In the genomic region with DNA sequence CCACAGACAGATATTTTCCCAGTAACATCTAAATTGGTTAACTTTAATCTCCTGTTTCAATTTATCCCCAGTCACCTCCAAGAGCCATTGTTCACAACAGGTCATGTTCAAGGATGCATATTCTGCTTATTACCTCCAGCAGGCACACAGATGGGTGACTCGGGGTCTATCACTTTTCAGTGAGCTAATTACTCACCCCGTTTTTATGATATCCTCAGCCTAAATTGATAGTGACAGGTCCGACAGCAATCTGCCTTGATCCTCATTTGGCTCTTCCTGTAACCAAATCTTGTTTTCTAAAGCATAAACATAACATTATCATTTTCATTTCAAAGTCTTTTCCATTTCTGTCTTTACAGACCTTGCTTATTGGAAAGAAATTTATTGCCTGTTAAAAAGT, we compare ENCODE assay signal across 16 mouse cellular contexts.
DNase-seq lines count a peak whose midpoint lies in the region; TF ChIP-seq lines count a peak whose summit lies in the region.
"Had no signal": no experiment of that assay in that cellular context is flagged by ENCODE, and none has a peak within 500 bp of the region (broad histone marks: within the 10 kb centered on the region; RNA-seq: fewer than 3 reads in every experiment).

No protein-coding gene starts in this region.

- intact Hi-C loops in left cerebral cortex, postnatal 4 days (cut with DNase I) = no loop called here

- no peak for TF ChIP-seq CTCF in brain, embryonic 14.5 days (IDR thresholded peaks at IDR 0.05; ENCODE audit: borderline replicate concordance, extremely low read depth, insufficient read depth, insufficient read length)

- DNase-seq in cerebellum, postnatal 10 days = peak; percentile 39 to 44
- DNase-seq in cerebellum, adult 11 months = no peak
- DNase-seq in left cerebral cortex, postnatal 4 days = peak; percentile 24
- DNase-seq in left cerebral cortex, adult 11 months (ENCODE audit: low spot score) = no peak
- DNase-seq in brain, embryonic 14.5 days (ENCODE audit: low read depth) = peak; percentile 39
- no peak for DNase-seq in right cerebral cortex, adult 2 months (ENCODE audit: low spot score in 2 of 2)
- DNase-seq: adrenal gland, adult 8-10 months; adrenal gland, postnatal 36 days; cerebellum, adult 11-12 months; cerebellum, adult 8-10 months; cerebellum, postnatal 36 days; embryo, embryonic 11 days; gastrocnemius, postnatal 25 days; heart, adult 18-20 months; heart, postnatal 10 days; heart, postnatal 36 days had no signal

- no peak for TF ChIP-seq POLR2A in brain, embryonic 14.5 days (IDR thresholded peaks at IDR 0.05; ENCODE audit: borderline replicate concordance, extremely low read depth, insufficient read depth, insufficient read length, poor library complexity, severe bottlenecking)

Comparison
In these comparisons a context has a peak if more than half of its experiments do, and no peak if none do; other contexts are left out.
1. DNase-seq: peak in cerebellum, postnatal 10 days (2 of 2), left cerebral cortex, postnatal 4 days (single experiment) and brain, embryonic 14.5 days (single experiment); none in cerebellum, adult 11 months (single experiment), left cerebral cortex, adult 11 months (single experiment) and right cerebral cortex, adult 2 months (0 of 2).